Mouse (Mus musculus) myocyte (in vitro differentiated cells): Measurements from ENCODE around the gene Taar9. TPM values are rescaled to one million over a fixed set of nuclear protein-coding genes. Genes with fewer than 3 reads are reported as not detected.
A peak's percentile ranks its signal among the peaks of the same experiment; 100 is the strongest.

ENCODE experiments used
- H3K27me3 ChIP-seq: one replicate; pipeline ENCODE4 v1.6.1; 2011; ENCODE audit not compliant: control insufficient read depth, insufficient read depth, insufficient read length
- H3K36me3 ChIP-seq: one replicate; pipeline ENCODE4 v1.6.1; 2011; ENCODE audit not compliant: control insufficient read depth, insufficient read depth
- H3K4me2 ChIP-seq: one replicate; pipeline ENCODE4 v1.6.1; 2011; ENCODE audit warnings: low read depth, control low read depth
- H3K4me3 ChIP-seq: one replicate; pipeline ENCODE4 v1.5.1; 2011; ENCODE audit warnings: mild to moderate bottlenecking, control low read depth, moderate library complexity
- H3K79me2 ChIP-seq: one replicate; pipeline ENCODE4 v1.6.1; 2011; ENCODE audit not compliant: control insufficient read depth, insufficient read depth
- H3ac ChIP-seq: one replicate; pipeline ENCODE4 v1.6.1; 2011; ENCODE audit not compliant: control insufficient read depth, insufficient read length
- CEBPB ChIP-seq: IDR thresholded peaks from 2 replicates; pipeline ENCODE4 v1.6.1; 2011; ENCODE audit warnings: mild to moderate bottlenecking, moderate library complexity; ENCODE audit not compliant: poor library complexity, insufficient read depth, severe bottlenecking
- E2F4 ChIP-seq: IDR thresholded peaks from one replicate; pipeline ENCODE4 v1.6.1; 2011; ENCODE audit warnings: mild to moderate bottlenecking, control low read depth, moderate library complexity; ENCODE audit not compliant: insufficient read depth
- MAX ChIP-seq: IDR thresholded peaks from one replicate; pipeline ENCODE4 v1.6.1; 2011; ENCODE audit warnings: low read depth, mild to moderate bottlenecking, control low read depth
- MYOD1 ChIP-seq, 3 experiments: IDR thresholded peaks; one replicate each; pipeline ENCODE4 v1.6.1; 2011; ENCODE audit warnings: control low read depth in 2 of 3, low read depth in 2 of 3, mild to moderate bottlenecking in 2 of 3, moderate library complexity in 1 of 3; ENCODE audit not compliant: insufficient read length in 2 of 3, control insufficient read depth in 1 of 3
- MYOG ChIP-seq, 3 experiments: IDR thresholded peaks; one replicate each; pipeline ENCODE4 v1.6.1; 2011; ENCODE audit warnings: control low read depth in 2 of 3, low read depth in 2 of 3, mild to moderate bottlenecking in 2 of 3; ENCODE audit not compliant: insufficient read length in 2 of 3, control insufficient read depth in 1 of 3, insufficient read depth in 1 of 3
- POLR2A ChIP-seq: IDR thresholded peaks from one replicate; pipeline ENCODE4 v1.6.1; 2011; ENCODE audit warnings: low read depth, mild to moderate bottlenecking, control low read depth, moderate library complexity; ENCODE audit not compliant: insufficient read length
- POLR2AphosphoS2 ChIP-seq: IDR thresholded peaks from one replicate; pipeline ENCODE4 v1.6.1; 2011; ENCODE audit warnings: low read depth, control low read depth; ENCODE audit not compliant: insufficient read length
- REST ChIP-seq: IDR thresholded peaks from one replicate; pipeline ENCODE4 v1.6.1; 2011; ENCODE audit warnings: mild to moderate bottlenecking, control low read depth, moderate library complexity; ENCODE audit not compliant: insufficient read depth, insufficient read length
- SRF ChIP-seq: IDR thresholded peaks from one replicate; pipeline ENCODE4 v1.6.1; 2011; ENCODE audit warnings: low read depth; ENCODE audit not compliant: control insufficient read depth, insufficient read length
- TCF12 ChIP-seq: IDR thresholded peaks from one replicate; pipeline ENCODE4 v1.6.1; 2011; ENCODE audit warnings: mild to moderate bottlenecking, control low read depth; ENCODE audit not compliant: poor library complexity, insufficient read depth, severe bottlenecking
- TCF3 ChIP-seq: IDR thresholded peaks from one replicate; pipeline ENCODE4 v1.6.1; 2011; ENCODE audit warnings: low read depth, control low read depth; ENCODE audit not compliant: insufficient read length
- USF1 ChIP-seq: IDR thresholded peaks from one replicate; pipeline ENCODE4 v1.6.1; 2011; ENCODE audit warnings: low read depth, mild to moderate bottlenecking, control low read depth, moderate library complexity
- polyA plus RNA-seq: library from polyadenylated mRNA; unstranded; fragments of >200 nt; fragmentation: generic; extraction: Trizol; gene quantifications from one replicate; pipeline ENCODE4 v1.2.1, GENCODE M21; 2012; ENCODE audit warnings: missing spikeins

Taar9 gene
- polyA plus RNA-seq, 1 experiment = not detected

GRCm38 (mm10) chr10:24138623-24139261 is 29.4 kb upstream of the Taar9 start:
- Histone ChIP-seq H3ac (no peak overlapping the region), H3K79me2 (no peaks in the 10 kb centered on the region), H3K36me3 (no peaks in the 10 kb centered on the region), H3K27me3 (peaks cover 16% of the 10 kb centered on the region), H3K4me2 (no peak overlapping the region), H3K4me3 (no peak overlapping the region)
- TF ChIP-seq CEBPB (no peak), TCF12 (no peak), MAX (no peak), E2F4 (no peak), MYOG (IDR thresholded peaks at IDR 0.05; ENCODE audit: control insufficient read depth in 1 of 3, insufficient read depth in 1 of 3, insufficient read length in 2 of 3, low read depth in 2 of 3) (no peak), MYOD1 (IDR thresholded peaks at IDR 0.05; ENCODE audit: control insufficient read depth in 1 of 3, insufficient read length in 2 of 3, low read depth in 2 of 3) (no peak)

- H3K36me3 ChIP-seq = no peaks in the 10 kb centered on the region
- H3K4me2 ChIP-seq = no peak overlapping the region
- H3ac ChIP-seq = no peak overlapping the region
- no peak overlapping the region for H3K4me3 ChIP-seq
- peaks cover 6% of the 10 kb centered on the region for H3K27me3 ChIP-seq
- H3K79me2 ChIP-seq = no peaks in the 10 kb centered on the region
- TF ChIP-seq MYOD1 (IDR thresholded peaks at IDR 0.05; ENCODE audit: control insufficient read depth in 1 of 3, insufficient read length in 2 of 3, low read depth in 2 of 3) (no peak), TCF12 (no peak), TCF3 (no peak), REST (no peak), USF1 (no peak), POLR2A (no peak), E2F4 (no peak), MAX (no peak), CEBPB (no peak), MYOG (IDR thresholded peaks at IDR 0.05; ENCODE audit: control insufficient read depth in 1 of 3, insufficient read depth in 1 of 3, insufficient read length in 2 of 3, low read depth in 2 of 3) (no peak), SRF (no peak), POLR2AphosphoS2 (no peak)
Observed at GRCm38 (mm10) chr10:24134071-24134645, 24.8 kb upstream of the Taar9 start.

GRCm38 (mm10) chr10:24133132-24133531 is 23.8 kb upstream of the Taar9 start:
- H3K79me2 ChIP-seq = no peaks in the 10 kb centered on the region
- H3K4me3 ChIP-seq = no peak overlapping the region
- H3K27me3 ChIP-seq = peaks cover 6% of the 10 kb centered on the region
- TF ChIP-seq REST (no peak), MAX (no peak), MYOD1 (IDR thresholded peaks at IDR 0.05; ENCODE audit: control insufficient read depth in 1 of 3, insufficient read length in 2 of 3, low read depth in 2 of 3) (no peak), TCF12 (no peak), CEBPB (no peak), E2F4 (no peak), USF1 (no peak), POLR2AphosphoS2 (no peak), TCF3 (no peak), SRF (no peak), MYOG (IDR thresholded peaks at IDR 0.05; ENCODE audit: control insufficient read depth in 1 of 3, insufficient read depth in 1 of 3, insufficient read length in 2 of 3, low read depth in 2 of 3) (no peak)
- H3ac ChIP-seq = no peak overlapping the region
- H3K36me3 ChIP-seq = no peaks in the 10 kb centered on the region
- H3K4me2 ChIP-seq = no peak overlapping the region

- Histone ChIP-seq H3K27me3 (peaks cover 6% of the 10 kb centered on the region), H3K79me2 (no peaks in the 10 kb centered on the region), H3K4me3 (peak overlapping the region; percentile 8), H3ac (no peak overlapping the region), H3K4me2 (peak overlapping the region; percentile 58), H3K36me3 (no peaks in the 10 kb centered on the region)
- TF ChIP-seq TCF3 (no peak), TCF12 (no peak), USF1 (no peak), CEBPB (no peak), SRF (no peak), REST (no peak), MYOD1 (IDR thresholded peaks at IDR 0.05; ENCODE audit: control insufficient read depth in 1 of 3, insufficient read length in 2 of 3, low read depth in 2 of 3) (no peak), POLR2AphosphoS2 (no peak), E2F4 (no peak), MAX (no peak), POLR2A (no peak), MYOG (IDR thresholded peaks at IDR 0.05; ENCODE audit: control insufficient read depth in 1 of 3, insufficient read depth in 1 of 3, insufficient read length in 2 of 3, low read depth in 2 of 3) (no peak)
Observed at GRCm38 (mm10) chr10:24132273-24132672, 22.9 kb upstream of the Taar9 start.
